Mouse (Mus musculus) T-helper 17 cell (primary cell): ENCODE data around the gene Slc17a1.

ENCODE experiments used
- in situ Hi-C, 2 experiments: fragments of 300-600 bp; cut with MboI, MseI; formaldehyde crosslinking; loops; 1 replicate in 1 of 2; 2 replicates in 1 of 2; pipeline ENCODE4 v1.15.1; 2025; ENCODE audit warnings: high pct_unique_total_duplicates in 2 of 2

The Slc17a1 gene

DNA sequence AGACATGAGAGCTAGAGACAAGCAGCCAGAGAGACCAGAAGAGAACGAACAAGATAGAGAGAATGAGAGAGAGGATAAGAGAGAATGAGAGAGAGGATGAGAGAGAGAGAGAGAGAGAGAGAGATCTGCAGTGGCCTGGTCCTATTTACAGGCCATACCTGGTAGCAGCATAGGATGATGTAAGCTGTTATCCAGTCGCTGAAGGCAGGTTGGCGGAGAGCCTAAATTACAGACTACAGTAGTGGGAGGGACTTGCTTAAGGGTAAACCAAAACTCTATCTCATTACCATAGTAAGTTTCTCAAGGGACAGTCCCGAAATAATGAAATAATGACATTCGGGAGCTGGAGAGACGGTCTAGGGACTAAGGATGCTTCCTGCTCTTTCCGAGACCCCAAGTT is at the start of gene Slc17a1:
Gene Slc17a1, plus strand, starts transcription at position 346 of the 400 bp plus-strand sequence.
- in situ Hi-C loops = no loop called here

DNA sequence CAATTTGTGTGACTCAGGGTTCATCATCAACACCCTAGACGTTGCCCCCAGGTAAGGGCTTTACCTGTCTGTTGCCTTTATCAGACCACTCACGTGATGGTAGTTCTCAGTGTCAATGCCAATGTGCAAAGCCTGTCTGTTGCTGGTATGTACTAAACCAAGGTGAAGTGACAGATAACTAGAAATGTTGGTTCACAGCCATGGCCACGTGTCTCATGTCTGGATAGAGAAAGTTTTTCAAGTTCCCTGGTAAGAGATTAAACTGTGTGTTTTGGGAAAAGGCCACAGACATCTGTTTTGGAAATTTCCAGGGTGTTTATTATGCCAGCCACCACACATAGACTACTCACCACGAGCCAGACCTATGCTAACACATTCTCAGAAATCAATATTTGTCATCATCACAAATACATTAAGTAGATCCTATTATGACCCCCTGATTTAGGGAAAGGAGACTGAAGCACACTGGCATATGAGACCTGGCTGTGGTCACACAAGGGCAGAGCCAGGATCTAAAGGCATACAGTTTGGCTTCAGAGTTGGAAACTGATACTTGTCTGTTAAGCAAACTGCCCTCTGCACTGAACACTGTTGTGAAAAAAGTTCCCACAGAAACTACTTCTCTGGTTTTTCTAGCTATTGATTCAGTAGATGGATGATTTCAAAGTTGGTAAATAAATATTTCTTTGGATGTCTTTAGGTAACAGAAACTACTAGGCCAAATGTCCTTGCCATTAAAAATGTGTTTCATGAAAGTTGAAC is 47.2 kb upstream of the Slc17a1 start:
- in situ Hi-C loops = no loop called here

DNA sequence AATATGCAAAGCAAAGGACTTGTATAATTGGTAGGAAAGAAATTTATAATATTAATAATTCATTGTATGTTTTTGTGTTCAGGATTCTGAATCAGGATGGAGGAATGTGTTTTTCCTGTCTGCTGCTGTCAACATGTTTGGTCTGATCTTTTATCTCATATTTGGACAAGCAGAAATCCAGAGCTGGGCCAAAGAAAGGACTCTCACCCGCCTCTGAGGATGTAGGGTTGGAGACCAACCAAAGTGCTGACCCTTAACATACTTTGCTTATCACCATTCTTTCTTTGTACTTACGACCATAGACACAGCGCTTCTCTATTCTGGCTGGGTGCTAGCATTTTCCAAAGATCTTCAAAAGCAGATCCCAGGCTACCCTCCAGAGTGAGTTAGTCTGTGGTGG is 45.3 kb upstream of the Slc17a1 start:
- in situ Hi-C loops = no loop called here

DNA sequence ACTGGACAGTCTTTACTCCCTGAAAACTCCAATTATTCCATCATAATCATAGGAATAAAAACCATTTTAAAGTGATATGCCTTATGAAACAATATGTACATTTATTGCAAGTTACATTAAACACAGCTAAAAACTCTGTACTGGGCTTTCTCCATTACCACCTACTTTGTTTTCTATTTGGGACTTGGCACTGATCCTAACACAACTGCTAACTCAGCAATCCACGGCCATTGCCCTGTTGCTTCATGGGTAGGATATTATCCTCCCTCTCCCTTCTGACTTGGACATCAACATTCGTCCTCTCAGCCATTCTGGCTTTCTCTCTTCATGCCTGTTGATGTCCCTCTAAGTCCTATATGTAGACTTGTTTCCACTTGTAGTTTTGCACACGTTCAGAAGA is 40.9 kb upstream of the Slc17a1 start:
- in situ Hi-C loops = no loop called here

DNA sequence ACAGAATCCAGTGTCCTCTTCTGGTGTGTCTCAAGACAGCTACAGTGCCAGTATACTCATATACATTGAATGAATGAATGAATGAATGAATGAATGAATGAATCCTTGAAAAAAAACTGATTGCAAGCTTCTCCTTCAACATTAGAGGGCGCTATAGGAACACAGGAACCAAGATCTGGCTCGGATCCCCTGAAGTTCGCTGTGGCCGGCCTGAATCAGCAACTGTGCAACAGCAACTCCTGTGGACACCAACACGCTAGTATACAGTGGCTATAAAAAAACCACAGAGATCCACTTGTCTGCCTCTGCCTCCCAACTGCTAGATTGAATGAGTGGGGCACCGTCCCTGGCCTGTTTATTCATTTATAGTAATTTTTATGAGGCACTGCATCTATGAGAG is 34.5 kb upstream of the Slc17a1 start:
- in situ Hi-C loops = no loop called here

DNA sequence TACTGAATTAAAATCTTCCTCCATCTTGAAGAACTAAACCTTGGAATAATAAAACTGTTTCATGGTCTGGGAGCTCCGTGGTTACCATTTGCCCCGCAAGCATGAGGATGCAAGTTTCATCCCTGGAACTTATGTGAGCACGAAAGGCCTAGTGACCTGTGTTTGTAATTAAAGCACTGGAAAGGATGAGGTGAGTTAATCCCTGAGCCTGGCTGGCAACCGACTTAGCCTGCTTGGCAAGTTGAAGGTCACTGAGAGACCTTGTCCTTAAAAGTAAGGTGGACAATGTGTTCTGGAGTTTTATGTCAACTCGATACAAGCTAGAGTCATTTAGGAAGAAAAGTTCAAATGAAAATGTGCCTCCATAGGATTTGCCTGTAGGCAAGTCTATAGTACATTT is 32.7 kb upstream of the Slc17a1 start:
- in situ Hi-C loops = no loop called here

DNA sequence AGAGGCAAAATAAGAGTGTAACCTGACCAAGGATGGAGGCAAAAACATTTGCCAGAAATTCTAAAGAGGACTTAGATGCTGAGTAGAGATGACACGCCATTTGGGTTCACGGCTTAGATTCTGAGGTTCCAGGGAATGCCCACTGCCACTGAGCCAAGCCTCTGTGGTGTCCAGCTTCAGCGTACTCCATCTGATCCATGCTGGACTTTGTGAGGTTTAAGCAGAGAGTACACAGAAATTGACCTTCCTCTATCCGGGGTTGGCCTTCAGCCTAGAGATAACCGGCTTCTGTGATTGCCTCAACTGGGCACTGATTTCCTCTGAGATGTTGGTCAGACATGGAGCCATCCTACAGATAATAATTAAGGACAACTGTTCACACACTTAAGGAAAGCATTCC is 30.9 kb upstream of the Slc17a1 start:
- in situ Hi-C loops = no loop called here

DNA sequence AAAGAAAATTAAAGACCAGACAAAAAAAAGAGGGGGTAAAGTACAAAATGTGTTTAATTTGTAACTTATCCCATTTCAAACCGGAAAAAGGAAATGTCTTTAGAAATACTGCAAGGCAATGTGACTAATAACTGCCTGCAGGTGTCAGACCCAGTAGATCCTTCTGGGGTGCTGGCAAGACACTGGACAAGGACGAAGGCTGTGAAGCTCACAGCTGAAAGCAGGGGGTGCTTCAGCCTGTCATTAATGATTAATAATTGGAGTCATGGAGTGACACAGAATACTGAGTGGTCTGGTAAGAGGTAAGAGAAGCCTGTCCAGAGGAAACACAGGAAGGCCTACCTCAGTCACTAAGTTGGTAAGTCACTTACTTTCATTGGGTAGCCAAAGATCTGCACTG is 28.2 kb upstream of the Slc17a1 start, which contains the start of gene Slc17a3:
Gene Slc17a3, plus strand, starts transcription at position 127 of the 400 bp plus-strand sequence.
- in situ Hi-C loops = no loop called here

DNA sequence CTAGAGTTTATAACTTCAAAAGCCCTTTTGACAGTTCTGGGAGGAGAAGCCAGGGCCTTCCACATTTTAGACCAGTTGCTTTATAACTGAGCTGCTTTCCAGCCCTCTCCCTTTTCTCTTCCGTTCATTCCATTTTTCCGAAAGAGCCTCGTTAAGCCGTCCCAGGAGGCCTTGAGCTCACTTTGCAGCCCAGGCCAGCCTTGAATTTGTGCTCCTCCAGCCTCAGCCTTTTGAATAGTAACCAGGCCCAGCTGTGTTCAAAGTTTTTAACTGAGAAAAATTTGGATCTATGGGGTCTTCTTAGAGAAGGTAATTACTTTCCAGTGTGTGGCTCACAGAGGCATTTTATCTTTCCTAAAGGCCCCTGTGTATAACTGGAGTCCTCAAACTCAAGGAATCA is 21.7 kb upstream of the Slc17a1 start:
- in situ Hi-C loops = no loop called here

DNA sequence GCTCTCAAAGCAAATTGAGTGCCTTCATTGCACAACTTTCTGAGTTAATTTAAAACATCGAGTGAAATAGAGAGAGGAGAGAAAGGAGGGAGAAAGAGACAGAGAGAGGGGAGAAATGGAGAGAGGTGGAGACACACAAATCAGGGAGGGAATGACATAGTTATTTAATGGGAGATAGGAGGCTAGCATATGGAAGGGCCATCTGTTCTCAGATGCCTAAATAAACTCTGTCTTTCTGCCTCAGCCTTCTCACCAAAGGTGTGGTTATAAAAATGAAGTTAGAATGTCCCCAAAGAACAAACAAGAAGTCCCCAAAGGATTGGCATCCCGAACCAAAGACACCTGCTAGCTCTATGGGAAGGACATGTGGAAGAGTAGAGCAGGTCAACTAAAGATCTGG is 18.3 kb upstream of the Slc17a1 start:
- in situ Hi-C loops = no loop called here

DNA sequence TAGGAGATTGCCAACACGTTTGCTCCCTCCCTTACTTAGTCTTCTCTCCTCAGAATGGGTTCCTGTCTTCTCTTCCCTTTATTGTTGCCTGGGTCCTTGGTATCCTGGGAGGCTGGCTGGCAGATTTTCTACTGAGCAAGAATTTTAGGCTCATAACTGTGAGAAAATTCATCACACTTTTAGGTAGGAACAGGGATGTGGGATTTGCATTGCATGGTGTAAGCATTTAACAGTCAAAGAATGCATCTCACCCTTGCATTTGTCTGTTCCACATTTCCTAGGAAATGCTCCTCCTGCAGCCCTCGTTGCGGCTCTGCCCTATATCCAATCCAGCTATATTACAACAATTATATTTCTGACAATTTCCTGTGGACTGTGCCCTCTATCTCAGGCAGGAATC is 11.1 kb upstream of the Slc17a1 start:
- in situ Hi-C loops = no loop called here

DNA sequence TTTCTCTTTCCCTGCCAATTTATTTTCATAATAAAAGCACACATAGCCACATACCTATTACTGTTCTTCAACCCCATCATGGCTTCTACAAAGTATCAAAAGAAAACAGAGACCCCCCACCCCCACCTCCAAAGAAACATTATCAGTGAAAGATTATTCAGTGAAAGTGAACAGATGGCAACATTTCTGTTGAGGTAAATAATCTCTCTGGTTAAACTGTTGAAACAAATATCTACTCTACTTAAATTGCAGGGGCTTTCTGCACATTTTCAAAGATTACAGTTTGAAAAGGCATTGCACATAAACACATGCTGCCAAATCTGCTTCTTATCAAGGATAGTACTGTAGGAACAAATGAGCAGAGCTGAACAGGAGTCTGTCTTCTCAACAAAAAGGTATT is 5.7 kb upstream of the Slc17a1 start:
- in situ Hi-C loops = no loop called here

DNA sequence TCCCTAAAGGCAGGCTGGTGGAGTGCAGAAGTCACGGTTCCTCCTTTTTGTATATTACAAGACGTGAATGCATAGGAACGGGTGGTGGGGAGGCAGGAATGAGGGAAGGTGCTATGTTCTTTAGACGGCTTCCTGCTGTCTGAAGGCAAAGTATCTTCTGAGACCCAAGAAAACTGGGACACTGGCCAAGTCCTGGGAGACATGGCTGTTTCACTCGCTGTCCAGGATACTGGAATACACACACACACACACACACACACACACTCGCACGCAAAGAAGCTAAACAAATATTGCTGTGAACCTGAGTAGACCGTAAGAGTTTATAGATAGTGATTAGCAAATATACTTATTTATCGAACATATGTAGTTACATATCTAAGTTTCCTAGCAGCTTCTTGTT is 2.8 kb upstream of the Slc17a1 start:
- in situ Hi-C loops = no loop called here

DNA sequence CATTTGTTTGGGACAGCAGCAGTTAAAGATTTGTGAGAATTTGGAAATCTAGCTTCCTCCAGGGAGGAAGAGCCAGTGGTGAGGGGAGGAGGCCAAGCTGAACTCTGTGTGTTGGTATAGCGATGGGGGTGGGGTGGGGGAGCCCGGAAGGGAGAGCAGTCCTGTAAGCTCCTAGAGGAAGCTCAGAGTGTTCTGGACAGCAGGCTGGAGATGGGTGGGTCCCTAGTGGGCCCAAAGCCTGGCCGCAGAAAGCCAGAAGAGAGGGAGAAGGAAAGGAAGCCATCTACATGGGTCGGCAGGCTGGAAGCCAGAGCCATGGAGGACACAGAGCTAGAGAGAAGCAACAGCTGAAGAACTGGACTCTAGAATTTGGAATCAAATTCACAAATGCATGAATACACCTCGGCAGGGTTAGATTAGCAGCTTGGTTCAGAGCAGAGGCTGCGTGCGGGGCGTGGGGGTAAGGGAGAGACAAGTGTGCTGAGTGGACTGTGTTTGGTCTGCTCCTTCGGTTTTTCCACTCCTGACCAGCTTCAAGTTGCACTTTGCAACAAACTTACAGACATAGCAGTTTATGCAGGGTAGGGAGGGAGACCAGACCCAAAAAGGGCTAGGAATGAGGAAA is 1.4 kb upstream of the Slc17a1 start:
- in situ Hi-C loops = no loop called here

DNA sequence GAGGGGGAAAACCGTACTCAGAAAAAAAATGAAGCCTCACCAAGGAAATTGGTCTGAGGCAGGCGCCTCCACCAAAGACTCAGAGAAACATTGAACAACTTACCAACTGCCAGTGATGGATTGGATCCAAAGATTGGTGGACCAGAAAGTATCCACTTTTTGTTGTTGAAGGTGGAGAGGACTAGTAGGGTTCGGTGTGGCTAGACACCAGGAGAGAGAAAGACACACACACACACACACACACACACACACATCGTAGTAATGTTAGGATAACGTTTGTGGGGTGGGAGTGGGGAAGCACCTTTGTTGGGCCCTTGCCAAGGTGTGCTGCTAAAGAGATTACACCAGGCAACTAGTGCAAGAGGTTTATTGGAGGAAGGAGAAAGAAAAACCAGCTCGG is 550 bp upstream of the Slc17a1 start:
- in situ Hi-C loops = no loop called here

DNA sequence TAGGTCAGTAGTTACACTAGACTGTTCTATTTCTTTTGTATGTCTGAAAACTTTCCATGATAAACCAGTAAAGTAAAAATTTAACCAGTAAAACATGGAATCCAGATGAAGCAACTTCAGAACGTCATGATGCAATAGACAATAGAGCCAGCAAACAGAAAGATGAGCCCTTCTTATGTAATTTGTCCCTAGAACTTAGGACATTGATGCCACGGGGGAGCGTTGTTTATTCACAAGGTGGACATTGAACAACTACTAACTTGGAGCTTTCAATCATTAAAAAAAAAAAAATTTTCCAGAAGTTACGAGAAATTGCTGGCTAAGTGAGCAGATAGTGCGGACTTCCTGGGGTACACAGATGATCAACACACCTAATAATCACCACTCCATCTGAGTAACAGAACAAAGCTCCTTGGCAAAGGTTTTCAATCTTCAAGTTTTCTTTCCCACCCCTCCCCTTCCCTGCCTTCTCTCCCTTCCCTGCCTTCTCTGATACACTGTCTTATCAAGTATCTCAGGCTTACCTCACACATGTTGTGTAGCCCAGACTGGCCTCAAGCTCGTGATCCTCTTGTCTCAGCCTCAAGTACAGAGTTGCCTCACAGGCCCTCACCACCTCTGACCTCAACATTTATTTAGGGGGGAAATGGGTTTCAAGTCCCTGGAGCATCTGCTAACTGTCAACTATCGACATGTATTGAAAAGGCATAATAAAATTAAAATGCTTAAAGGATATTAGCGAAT is 1.4 kb downstream of the Slc17a1 start:
- in situ Hi-C loops = no loop called here

DNA sequence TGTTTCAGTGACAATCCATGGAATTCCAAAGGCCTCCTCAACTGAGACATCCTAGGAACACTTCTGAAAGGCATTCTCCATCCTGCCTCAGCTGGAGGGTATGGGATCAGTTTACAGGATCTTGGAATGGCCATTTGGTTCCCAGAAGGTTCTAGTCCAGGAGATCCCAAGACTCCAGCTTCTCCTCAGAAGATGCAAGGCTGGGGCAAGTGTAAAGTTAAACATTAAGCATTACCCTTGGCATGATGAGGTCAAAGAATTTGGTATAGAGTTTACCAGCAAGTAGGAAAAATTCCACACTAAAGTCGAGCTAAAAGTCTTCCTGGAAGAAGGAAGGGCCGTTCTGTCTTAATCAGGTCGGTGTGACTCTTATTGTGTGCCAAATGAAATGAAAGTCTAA is 2.4 kb downstream of the Slc17a1 start:
- in situ Hi-C loops = no loop called here

DNA sequence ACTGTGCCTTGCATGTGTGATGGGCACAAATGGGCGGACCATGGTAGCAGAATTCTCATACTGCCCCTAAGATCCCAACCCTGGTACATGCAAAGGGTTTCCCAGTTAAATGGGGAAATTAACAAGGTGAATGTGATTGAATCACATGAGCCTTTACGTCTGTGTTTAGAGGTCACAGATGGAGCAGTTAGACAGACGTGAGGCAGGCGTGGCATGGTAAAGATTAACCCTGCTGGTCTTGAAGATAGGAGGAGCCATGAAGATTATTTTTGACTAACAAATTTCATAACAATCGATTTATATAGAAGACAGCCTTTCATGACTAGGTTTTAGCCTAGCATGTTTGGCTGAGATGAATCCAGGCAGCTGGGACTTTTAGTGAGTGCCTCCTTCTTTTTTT is 5.6 kb downstream of the Slc17a1 start:
- in situ Hi-C loops = no loop called here

DNA sequence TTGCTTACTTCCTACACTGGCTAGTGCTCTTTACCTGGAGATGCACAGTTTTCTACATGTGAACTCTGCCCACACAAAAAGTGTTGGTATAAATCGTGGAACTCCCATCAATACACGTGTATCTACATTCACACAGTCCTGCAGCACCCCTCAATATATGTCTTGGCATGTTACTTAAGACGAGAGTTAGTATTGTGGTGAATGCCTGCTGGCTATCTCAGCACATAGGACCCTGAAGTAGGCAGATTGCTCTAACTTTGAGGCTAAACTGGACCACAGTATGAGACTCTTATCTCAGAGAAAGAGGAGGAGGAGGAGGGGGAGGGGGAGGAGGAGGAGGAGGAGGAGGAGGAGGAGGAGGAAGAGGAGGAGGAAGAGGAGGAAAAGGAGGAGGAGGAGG is 11.6 kb downstream of the Slc17a1 start:
- in situ Hi-C loops = no loop called here

DNA sequence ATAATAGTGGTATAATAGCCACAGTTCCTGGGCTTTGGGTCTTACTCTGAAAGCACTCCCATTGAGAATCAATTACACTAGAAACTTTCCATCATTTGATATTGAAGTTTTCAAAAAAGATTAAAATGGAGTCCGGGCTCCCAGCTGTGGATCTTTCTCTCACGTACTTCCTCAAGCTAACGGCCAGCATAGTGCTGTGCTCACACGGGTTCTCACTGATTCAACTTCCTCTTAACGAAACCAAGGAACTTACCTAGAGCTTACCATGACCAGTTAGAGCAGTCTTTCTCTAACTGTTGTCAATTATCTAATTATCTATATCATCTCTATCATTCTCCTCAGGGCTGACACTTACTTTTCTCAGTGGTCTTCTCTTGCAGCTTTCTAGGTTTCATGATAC is 12.1 kb downstream of the Slc17a1 start:
- in situ Hi-C loops = no loop called here

DNA sequence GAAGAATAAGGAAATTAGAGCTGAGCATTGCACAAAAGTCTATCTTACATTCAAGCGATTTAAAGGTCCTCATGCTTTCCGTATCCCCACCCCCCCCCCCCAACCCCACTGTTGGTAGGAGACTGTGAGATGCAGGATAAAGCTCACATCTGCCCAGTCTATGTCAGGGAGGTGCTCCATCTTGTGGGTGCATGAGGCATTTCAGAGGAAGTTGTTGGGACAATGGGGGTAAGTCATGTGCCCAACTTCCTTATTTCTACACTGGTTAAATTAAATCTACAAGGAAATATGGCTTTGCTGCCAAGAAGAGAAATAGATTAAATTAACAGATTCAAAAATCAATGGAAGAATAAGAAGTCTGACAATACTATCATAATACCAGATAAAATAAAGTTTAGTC is 18.0 kb downstream of the Slc17a1 start:
- in situ Hi-C loops = no loop called here

DNA sequence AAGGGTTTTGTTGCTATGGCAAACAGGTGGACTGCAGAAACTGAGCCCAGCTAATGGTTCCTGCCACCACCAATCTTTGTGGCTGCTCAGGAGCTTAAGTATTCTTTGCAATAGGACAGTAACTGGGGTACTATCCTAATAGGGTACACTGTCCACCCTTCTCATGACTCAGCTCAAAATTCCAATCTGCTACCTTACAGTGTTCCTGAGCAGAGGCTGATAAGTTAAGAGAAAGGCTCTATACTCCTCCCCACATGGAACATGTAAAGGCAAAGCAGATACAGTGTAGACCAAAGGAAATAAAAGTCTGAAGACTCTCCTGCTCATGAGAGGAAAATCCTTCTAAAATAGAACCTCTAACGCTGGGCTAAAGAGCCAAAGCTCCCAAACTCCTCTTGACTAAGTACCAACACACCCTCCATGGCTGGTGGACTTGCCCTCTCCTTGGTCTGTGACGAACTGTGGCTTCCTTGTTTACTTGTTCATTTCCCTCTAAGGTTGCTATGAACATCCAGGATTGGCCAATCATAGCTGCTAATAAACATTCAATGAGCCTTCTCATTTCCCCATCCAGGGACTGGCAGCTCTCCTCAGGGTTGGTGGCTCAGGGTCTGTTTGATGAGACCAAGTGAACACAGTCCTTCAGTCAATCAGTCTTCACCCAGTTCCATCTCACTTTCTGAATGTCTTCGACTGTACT is 19.6 kb downstream of the Slc17a1 start:
- in situ Hi-C loops = no loop called here
